Mouse (Mus musculus): Measurements from ENCODE around the gene Ndufb5. TPM values are rescaled to one million over a fixed set of nuclear protein-coding genes. Genes with fewer than 3 reads are reported as not detected.

The Ndufb5 gene
- polyA plus RNA-seq (2015; fragmentation: Nextera tagmentation; extraction: Ambion mirVana) = 101 and 124 TPM in 2 replicates

- Histone ChIP-seq H3K27ac (replicated peaks) (peak within 1 kb of the TSS; percentile 82), H3K4me3 (replicated peaks) (peak within 1 kb of the TSS; percentile 88), H3K4me2 (peak within 1 kb of the TSS; percentile 88), H3K9me3 (replicated peaks) (no peaks in the 10 kb centered on the region), H3K27me3 (no peaks in the 10 kb centered on the region), H3K36me3 (replicated peaks) (peaks cover 26% of the 10 kb centered on the region), H3K9ac (peak within 1 kb of the TSS; percentile 81), H3K4me1 (replicated peaks) (peaks cover 31% of the 10 kb centered on the region)
- peak; percentile 94 for ATAC-seq (ENCODE audit: insufficient read depth)
- under 1% methylated on average over 62 of the region's 62 CpGs for WGBS (ENCODE audit: insufficient replicate concordance)
Observed at GRCm38 (mm10) chr3:32736244-32737171, at the start of gene Ndufb5. Gene Ndufb5, plus strand, starts transcription at chr3:32736990.

- Histone ChIP-seq H3K4me1 (replicated peaks) (peaks cover 37% of the 10 kb centered on the region), H3K27ac (replicated peaks) (no peak overlapping the region), H3K9me3 (replicated peaks) (no peaks in the 10 kb centered on the region), H3K36me3 (replicated peaks) (no peaks in the 10 kb centered on the region), H3K4me3 (replicated peaks) (no peak overlapping the region), H3K27me3 (no peaks in the 10 kb centered on the region), H3K9ac (no peak overlapping the region), H3K4me2 (no peak overlapping the region)
- no peak for ATAC-seq (ENCODE audit: insufficient read depth)
- 40% methylated on average over 4 of the region's 4 CpGs for WGBS (ENCODE audit: insufficient replicate concordance)
Observed at GRCm38 (mm10) chr3:32687156-32687555, 49.6 kb upstream of the Ndufb5 start.

DNA sequence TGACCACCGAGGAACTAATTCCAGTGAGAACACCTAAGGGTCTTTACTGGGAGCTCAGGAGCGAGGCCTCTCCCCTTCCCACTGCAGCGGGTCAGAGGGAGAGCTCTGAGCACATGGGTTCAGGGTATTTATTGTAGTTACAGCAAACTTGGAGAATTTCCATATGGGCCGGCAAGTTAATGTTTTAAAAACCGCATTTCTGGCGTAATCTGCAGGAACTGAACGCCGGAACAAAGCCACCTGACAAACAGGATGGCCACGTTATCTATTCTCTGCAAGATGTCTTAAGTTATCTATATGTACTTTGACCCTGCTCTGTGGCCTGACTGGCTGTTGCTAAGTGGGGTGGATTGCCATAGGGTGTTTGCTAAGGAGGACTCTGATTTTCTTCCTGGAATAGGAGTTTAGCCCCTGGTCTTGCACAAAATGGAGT lies 47.2 kb upstream of the Ndufb5 start:
- Histone ChIP-seq H3K9ac (no peak overlapping the region), H3K4me2 (no peak overlapping the region; the same call in 1 of the 2 replicates), H3K27ac (replicated peaks) (no peak overlapping the region), H3K9me3 (replicated peaks) (no peaks in the 10 kb centered on the region), H3K4me3 (replicated peaks) (no peak overlapping the region), H3K36me3 (replicated peaks) (no peaks in the 10 kb centered on the region), H3K4me1 (replicated peaks) (peaks cover 41% of the 10 kb centered on the region), H3K27me3 (no peaks in the 10 kb centered on the region)
- 15% methylated on average over 9 of the region's 9 CpGs for WGBS (ENCODE audit: insufficient replicate concordance)
- ATAC-seq (ENCODE audit: insufficient read depth) = peak; percentile 83

DNA sequence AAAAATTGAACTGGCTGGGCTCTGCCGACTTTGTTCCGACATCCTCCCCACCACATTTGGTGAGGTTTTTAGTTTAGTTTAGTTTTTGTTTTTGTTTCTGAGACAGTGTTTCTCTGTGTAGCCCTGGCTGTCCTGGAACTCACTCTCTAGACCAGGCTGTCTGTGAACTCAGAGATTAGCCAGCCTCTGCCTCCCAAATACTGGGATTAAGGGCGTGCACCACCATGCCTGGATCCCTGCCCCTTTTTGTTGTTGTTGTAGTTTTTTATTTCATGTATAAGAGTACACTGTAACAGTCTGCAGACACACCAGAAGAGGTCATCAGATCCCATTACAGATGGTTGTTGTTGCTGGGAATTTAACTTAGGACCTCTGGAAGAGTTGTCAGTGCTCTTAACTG lies 46.8 kb upstream of the Ndufb5 start:
- WGBS (ENCODE audit: insufficient replicate concordance) = 54% methylated on average over 3 of the region's 3 CpGs
- H3K4me2 ChIP-seq = no peak overlapping the region; the same call in 1 of the 2 replicates
- H3K27me3 ChIP-seq = no peaks in the 10 kb centered on the region
- peak; percentile 30 for ATAC-seq (ENCODE audit: insufficient read depth)
- peaks cover 44% of the 10 kb centered on the region for H3K4me1 ChIP-seq (replicated peaks)
- no peak overlapping the region for H3K4me3 ChIP-seq (replicated peaks)
- no peak overlapping the region for H3K9ac ChIP-seq
- H3K36me3 ChIP-seq (replicated peaks) = no peaks in the 10 kb centered on the region
- peak overlapping the region; percentile 49 for H3K27ac ChIP-seq (replicated peaks)
- no peaks in the 10 kb centered on the region for H3K9me3 ChIP-seq (replicated peaks)

DNA sequence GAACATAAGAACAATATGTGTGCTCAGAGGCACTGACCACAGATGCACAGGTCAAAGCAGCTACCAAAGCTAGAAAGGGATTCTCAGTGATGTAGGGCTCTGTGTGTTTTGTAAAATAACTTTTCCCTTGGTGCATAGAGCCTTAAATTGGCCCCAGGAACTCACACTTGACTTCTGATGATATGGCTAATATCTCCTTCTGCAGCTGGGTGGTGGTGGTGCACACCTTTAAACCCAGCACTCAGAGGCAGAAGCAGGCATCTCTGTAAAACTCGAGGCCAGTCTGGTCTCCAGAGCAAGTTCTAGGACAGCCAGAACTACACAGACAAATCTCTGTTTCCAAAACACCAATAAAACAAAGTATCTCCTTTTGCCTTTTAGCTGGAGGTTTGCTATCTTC lies 45.9 kb upstream of the Ndufb5 start:
- H3K27me3 ChIP-seq = no peaks in the 10 kb centered on the region
- no peaks in the 10 kb centered on the region for H3K36me3 ChIP-seq (replicated peaks)
- no peak overlapping the region for H3K4me3 ChIP-seq (replicated peaks)
- H3K4me1 ChIP-seq (replicated peaks) = peaks cover 53% of the 10 kb centered on the region
- 10% methylated on average over 1 of the region's 1 CpGs for WGBS (ENCODE audit: insufficient replicate concordance)
- H3K9me3 ChIP-seq (replicated peaks) = no peaks in the 10 kb centered on the region
- peak; percentile 66 for ATAC-seq (ENCODE audit: insufficient read depth)
- H3K27ac ChIP-seq (replicated peaks) = peak overlapping the region; percentile 60
- peak overlapping the region; percentile 43 for H3K4me2 ChIP-seq
- no peak overlapping the region for H3K9ac ChIP-seq

DNA sequence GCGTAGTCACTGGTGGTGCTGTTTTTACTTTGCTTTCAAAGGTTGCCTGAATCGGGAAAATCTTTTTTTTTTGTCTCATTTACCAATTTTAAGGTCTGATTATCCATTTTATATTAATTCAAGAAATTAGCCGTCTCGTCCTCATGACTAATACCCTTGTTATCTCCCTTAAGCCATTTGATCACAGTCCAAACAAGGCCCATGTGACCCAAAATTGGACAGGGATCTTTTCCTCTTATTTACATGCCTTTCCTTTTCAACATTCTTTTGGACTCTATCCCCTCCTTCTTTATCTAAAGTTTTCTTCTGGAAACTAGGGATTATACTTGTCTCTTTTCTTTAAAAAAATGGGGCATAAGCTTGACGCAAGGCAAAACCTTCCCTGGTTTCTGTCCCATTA lies 44.9 kb upstream of the Ndufb5 start:
- H3K4me3 ChIP-seq (replicated peaks) = no peak overlapping the region
- no peaks in the 10 kb centered on the region for H3K27me3 ChIP-seq
- no peaks in the 10 kb centered on the region for H3K36me3 ChIP-seq (replicated peaks)
- H3K9ac ChIP-seq = no peak overlapping the region
- no peak overlapping the region for H3K4me2 ChIP-seq
- 56% methylated on average over 5 of the region's 5 CpGs for WGBS (ENCODE audit: insufficient replicate concordance)
- H3K4me1 ChIP-seq (replicated peaks) = peaks cover 50% of the 10 kb centered on the region
- no peak overlapping the region for H3K27ac ChIP-seq (replicated peaks)
- no peak for ATAC-seq (ENCODE audit: insufficient read depth)
- H3K9me3 ChIP-seq (replicated peaks) = no peaks in the 10 kb centered on the region

GRCm38 (mm10) chr3:32694211-32694610 lies 42.6 kb upstream of the Ndufb5 start:
- ATAC-seq (ENCODE audit: insufficient read depth) = no peak
- Histone ChIP-seq H3K4me3 (replicated peaks) (no peak overlapping the region), H3K27ac (replicated peaks) (no peak overlapping the region), H3K36me3 (replicated peaks) (no peaks in the 10 kb centered on the region), H3K9me3 (replicated peaks) (no peaks in the 10 kb centered on the region), H3K9ac (no peak overlapping the region), H3K4me2 (no peak overlapping the region), H3K27me3 (no peaks in the 10 kb centered on the region), H3K4me1 (replicated peaks) (peaks cover 44% of the 10 kb centered on the region)
- 66% methylated on average over 5 of the region's 5 CpGs for WGBS (ENCODE audit: insufficient replicate concordance)

DNA sequence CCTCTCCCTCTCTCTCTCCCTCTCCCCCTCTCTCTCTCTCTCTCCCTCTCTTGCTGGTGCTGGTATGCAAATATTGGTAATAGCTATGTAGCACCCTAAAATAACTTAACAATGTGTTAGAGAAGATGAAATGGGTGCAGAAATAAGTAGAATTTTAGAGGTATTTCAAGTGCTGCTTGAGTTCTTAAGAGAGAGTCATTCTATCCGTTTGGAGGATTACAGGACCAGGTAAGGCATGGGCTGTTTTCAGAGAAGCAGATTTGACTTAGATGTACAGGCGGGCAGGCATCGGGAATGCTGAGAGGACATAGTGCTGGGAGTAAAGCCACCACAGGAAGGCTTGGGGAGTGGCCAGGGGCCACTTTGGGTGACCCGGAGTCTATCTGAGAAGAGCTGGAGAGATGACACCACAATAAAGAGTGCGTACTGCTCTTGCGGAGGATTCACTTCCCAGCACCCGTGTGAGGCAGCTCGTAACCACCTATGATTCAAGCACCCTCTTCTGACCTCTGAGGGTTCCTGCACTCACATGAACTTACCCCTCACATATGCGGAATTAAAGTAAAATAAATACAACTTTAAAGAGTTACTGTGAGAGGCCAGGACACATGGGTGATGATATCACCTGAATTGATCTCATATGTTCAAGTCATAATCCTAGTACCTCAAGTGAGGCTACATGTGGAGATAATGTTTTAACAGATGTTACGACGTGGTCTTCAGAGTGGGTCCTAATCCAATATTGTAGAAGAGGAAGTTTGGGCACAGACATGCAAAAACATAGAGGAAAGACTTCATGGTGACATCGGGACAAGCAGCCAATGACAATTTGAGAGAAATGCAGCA lies 41.8 kb upstream of the Ndufb5 start:
- Histone ChIP-seq H3K4me2 (peak overlapping the region; percentile 47), H3K4me1 (replicated peaks) (peaks cover 37% of the 10 kb centered on the region), H3K4me3 (replicated peaks) (no peak overlapping the region), H3K27me3 (no peaks in the 10 kb centered on the region), H3K36me3 (replicated peaks) (no peaks in the 10 kb centered on the region), H3K9ac (no peak overlapping the region), H3K27ac (replicated peaks) (no peak overlapping the region), H3K9me3 (replicated peaks) (no peaks in the 10 kb centered on the region)
- WGBS (ENCODE audit: insufficient replicate concordance) = 51% methylated on average over 12 of the region's 12 CpGs
- no peak for ATAC-seq (ENCODE audit: insufficient read depth)

DNA sequence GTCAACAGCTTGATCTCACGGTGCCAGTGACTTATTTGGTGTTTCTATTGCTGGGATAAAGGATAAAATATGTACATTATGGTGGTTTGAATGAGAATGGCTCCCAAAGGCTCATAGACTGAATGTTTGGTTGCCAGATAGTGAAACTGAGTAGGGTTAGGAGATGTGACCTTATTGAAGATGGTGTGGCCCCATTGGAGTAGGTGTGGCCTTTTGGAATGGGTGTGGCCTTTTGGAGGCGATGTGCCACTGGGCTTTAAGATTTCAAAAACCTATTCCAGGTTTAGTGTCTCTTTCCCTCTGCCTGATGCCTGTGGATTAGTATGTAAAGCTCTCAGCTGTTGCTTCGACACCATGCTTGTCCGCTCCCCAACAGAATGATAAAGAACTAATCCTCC lies 41.2 kb upstream of the Ndufb5 start:
- 56% methylated on average over 4 of the region's 4 CpGs for WGBS (ENCODE audit: insufficient replicate concordance)
- peak overlapping the region; percentile 47 for H3K4me2 ChIP-seq
- H3K36me3 ChIP-seq (replicated peaks) = no peaks in the 10 kb centered on the region
- H3K9me3 ChIP-seq (replicated peaks) = no peaks in the 10 kb centered on the region
- ATAC-seq (ENCODE audit: insufficient read depth) = 0 out of 2 replicates have a peak, but pooled peaks have one; percentile 50
- H3K27me3 ChIP-seq = no peaks in the 10 kb centered on the region
- H3K27ac ChIP-seq (replicated peaks) = no peak overlapping the region
- no peak overlapping the region for H3K9ac ChIP-seq
- no peak overlapping the region for H3K4me3 ChIP-seq (replicated peaks)
- H3K4me1 ChIP-seq (replicated peaks) = peaks cover 32% of the 10 kb centered on the region

DNA sequence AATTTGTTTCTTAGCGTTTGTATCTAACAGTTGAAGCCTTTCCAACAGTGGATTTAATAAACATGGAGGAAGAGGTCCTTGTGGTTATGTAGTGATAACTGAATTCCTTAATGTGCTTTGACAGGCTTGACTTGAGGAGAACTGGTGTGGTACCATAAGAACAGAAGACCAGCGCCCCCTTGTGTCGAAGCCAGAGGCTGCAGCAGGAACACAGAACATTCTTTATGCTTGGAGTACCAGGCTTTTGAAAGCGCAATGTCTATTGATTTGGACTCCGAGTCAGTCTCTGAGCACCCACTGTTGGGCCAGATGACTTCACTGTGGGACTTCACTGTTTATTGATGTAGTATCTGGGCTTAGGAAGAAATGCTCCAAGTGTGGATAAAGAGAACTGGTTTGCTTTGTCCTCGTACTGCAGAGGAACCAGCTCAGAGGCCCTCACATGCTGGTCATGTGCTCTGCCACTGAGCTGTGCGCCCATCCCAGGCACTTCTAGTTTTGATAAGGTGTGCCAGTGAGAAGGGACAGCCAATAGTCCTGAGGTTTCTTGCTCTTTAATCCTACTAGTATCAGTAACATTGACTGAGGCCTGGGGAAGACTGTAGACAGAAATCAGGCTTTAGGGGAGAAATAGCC lies 38.4 kb upstream of the Ndufb5 start:
- Histone ChIP-seq H3K9me3 (replicated peaks) (no peaks in the 10 kb centered on the region), H3K4me1 (replicated peaks) (peaks cover 15% of the 10 kb centered on the region), H3K36me3 (replicated peaks) (no peaks in the 10 kb centered on the region), H3K4me2 (no peak overlapping the region), H3K27ac (replicated peaks) (no peak overlapping the region), H3K4me3 (replicated peaks) (no peak overlapping the region), H3K27me3 (no peaks in the 10 kb centered on the region), H3K9ac (no peak overlapping the region)
- peak; percentile 56; the same call in 1 of the 2 replicates for ATAC-seq (ENCODE audit: insufficient read depth)
- whole genome bisulfite sequencing (ENCODE audit: insufficient replicate concordance) = 30% methylated on average over 7 of the region's 7 CpGs

Measured in liver, embryonic 15.5 days (tissue).